Mouse (Mus musculus): Measurements from ENCODE around the gene Cacna2d2. TPM values are rescaled to one million over a fixed set of nuclear protein-coding genes. Genes with fewer than 3 reads are reported as not detected.

Gene Cacna2d2
- polyA plus RNA-seq, 1 experiment from 2014 or later, result 1.00 TPM

DNA sequence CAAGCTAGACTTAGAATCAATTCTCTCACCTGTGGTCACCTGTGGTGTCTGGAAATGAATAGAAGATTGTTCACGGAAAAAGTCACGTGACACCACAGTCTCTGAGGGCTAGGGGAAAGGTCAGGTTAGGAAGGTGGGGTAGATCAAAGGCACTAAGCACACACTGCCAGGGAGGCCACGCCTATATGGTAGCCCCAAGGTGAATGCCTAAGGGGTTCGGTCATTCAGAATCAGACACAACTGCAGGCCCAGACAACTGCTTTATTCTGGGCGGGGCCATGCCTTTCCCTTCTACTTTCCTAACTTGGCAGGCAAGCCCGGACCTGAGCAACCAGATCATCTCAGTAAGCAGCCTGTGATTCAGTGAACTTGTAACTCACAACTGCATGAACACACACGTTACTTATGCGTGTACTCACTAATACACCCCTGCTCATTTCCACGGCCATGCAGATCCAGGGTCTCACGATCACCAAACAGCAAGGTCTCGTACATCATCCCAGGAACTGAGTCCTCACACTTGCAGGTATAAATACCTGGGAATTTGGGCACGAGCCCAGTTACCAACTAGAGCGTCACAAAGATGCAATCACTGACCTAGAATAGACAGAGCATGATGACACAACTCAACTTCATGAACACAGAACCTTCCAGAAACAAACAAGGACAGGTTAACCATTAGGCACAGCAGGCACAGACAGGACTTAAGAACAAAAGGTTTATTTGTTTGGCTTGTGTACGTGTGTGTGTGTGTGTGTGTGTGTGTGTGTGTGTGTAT, 176.4 kb downstream of the Cacna2d2 start:
- H3K4me1 ChIP-seq, result peaks cover 66% of the 10 kb centered on the region
- 87% methylated on average over 14 of the region's 14 CpGs for WGBS
- H3K27ac ChIP-seq (replicated peaks), result peak overlapping the region; percentile 81

DNA sequence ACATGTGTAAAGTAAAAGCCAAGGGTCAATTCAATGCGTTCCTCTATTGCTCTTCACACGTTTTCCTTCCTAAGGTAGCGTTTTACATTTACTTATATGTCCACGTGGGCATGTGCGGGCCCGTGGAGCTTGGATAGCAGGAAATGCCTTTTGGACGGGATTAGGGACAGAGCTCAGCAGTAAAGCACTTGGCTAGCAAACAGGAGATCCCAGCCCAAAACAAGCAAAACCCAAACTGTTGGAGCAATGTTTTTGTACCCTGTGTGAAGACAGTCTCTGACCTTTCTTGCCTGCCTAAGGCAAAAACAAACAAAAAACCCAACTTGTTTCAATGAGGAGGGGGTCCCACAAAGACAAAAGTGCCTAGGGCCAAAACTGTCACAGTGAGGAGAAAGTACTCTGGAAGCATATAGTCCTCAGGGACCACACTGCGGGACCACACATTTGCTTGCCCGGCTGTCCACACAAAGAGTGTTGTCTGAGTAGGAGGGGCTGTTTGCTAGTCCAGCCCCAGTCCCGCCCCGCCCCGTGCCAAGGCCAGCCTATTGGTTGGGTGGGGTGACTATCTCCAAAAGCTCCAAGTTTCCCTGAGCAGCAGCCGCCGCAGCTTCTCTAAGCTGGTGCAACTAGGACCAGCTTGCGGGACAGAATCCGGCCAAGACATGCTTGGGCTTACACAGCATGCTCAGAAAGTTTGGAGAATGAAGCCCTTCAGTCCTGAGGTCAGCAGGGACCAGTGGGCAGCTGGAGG, 177.1 kb downstream of the Cacna2d2 start, which contains the start of gene Hyal1:
TSS of gene Hyal1 (plus strand) at position 571 of the 751 bp plus-strand sequence.
- peak; percentile 85 for DNase-seq (ENCODE audit: low spot score)
- peak within 1 kb of the TSS; percentile 53 for H3K4me3 ChIP-seq
- 0 out of 2 replicates have a peak, but pooled peaks cover 6% of the 10 kb centered on the region for H3K9me3 ChIP-seq (replicated peaks)
- peak within 1 kb of the TSS; percentile 81 for H3K27ac ChIP-seq (replicated peaks)
- peaks cover 66% of the 10 kb centered on the region for H3K4me1 ChIP-seq
- peaks cover 39% of the 10 kb centered on the region for H3K36me3 ChIP-seq
- no peaks in the 10 kb centered on the region for H3K27me3 ChIP-seq (ENCODE audit: low read depth, poor library complexity, severe bottlenecking)
- WGBS, result 30% methylated on average over 16 of the region's 16 CpGs

More for the DNA sequence above, 176.4 kb downstream of the Cacna2d2 start:
- DNase-seq (ENCODE audit: low spot score), result no peak
- H3K4me3 ChIP-seq, result no peak overlapping the region
- H3K36me3 ChIP-seq, result peaks cover 46% of the 10 kb centered on the region
- no peaks in the 10 kb centered on the region for H3K27me3 ChIP-seq (ENCODE audit: low read depth, poor library complexity, severe bottlenecking)
- 0 out of 2 replicates have a peak, but pooled peaks cover 6% of the 10 kb centered on the region for H3K9me3 ChIP-seq (replicated peaks)

DNA sequence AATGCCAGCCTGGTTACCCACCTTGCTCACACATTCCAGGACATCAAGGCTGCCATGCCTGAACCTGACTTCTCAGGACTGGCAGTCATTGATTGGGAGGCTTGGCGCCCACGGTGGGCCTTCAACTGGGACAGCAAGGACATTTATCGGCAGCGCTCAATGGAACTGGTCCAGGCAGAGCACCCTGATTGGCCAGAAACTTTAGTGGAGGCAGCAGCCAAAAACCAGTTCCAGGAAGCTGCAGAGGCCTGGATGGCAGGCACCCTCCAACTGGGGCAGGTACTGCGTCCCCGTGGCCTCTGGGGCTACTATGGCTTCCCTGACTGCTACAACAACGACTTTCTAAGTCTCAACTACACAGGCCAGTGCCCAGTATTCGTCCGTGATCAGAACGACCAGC, 178.5 kb downstream of the Cacna2d2 start:
- DNase-seq (ENCODE audit: low spot score), result no peak
- WGBS, result 95% methylated on average over 10 of the region's 10 CpGs
- H3K27ac ChIP-seq (replicated peaks), result 0 out of 2 replicates have a peak overlapping the region, but pooled peaks have one; percentile 35
- no peaks in the 10 kb centered on the region for H3K27me3 ChIP-seq (ENCODE audit: low read depth, poor library complexity, severe bottlenecking)
- peaks cover 67% of the 10 kb centered on the region for H3K4me1 ChIP-seq
- peaks cover 31% of the 10 kb centered on the region for H3K36me3 ChIP-seq
- H3K9me3 ChIP-seq (replicated peaks), result 0 out of 2 replicates have a peak, but pooled peaks cover 6% of the 10 kb centered on the region
- peak overlapping the region; percentile 53; the same call in 1 of the 2 replicates for H3K4me3 ChIP-seq

DNA sequence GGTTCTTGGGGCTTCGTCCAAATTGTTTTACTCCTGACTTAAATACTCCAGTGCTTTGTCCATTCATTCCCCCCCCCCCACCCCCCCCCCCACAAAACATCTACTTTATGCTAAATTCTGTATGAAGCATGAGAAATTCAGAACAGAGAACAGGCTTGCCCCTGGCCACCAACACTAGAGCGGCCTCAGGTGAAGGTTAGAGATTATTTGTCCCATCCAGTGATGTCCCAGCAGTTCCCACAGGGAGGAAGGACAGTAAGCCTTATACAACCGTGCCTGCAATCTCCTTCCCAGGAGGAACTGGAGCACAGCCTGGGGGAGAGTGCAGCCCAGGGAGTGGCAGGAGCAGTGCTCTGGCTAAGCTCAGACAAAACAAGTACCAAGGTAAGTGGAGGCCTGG, 179.2 kb downstream of the Cacna2d2 start, which contains the start of gene Naa80:
TSS of gene Naa80 (plus strand) at position 301 of the 400 bp plus-strand sequence.
- 81% methylated on average over 3 of the region's 3 CpGs for WGBS
- peak within 1 kb of the TSS; percentile 66; the same call in 1 of the 2 replicates for H3K4me3 ChIP-seq
- 0 out of 2 replicates have a peak within 1 kb of the TSS, but pooled peaks have one; percentile 35 for H3K27ac ChIP-seq (replicated peaks)
- peaks cover 31% of the 10 kb centered on the region for H3K36me3 ChIP-seq
- no peaks in the 10 kb centered on the region for H3K27me3 ChIP-seq (ENCODE audit: low read depth, poor library complexity, severe bottlenecking)
- DNase-seq (ENCODE audit: low spot score), result no peak
- H3K4me1 ChIP-seq, result peaks cover 67% of the 10 kb centered on the region
- H3K9me3 ChIP-seq (replicated peaks), result 0 out of 2 replicates have a peak, but pooled peaks cover 2% of the 10 kb centered on the region

Other genes starting within 250 kb of the Cacna2d2 start
- gene Dock3, start 167.7 kb upstream of the Cacna2d2 start, polyA plus RNA-seq (2016; fragmentation: Nextera tagmentation; extraction: Ambion mirVana), result 4.2 and 4.4 TPM in 2 replicates
- 3.9 and 4.9 TPM in 2 replicates for gene Mapkapk3, start 109.7 kb upstream of the Cacna2d2 start, polyA plus RNA-seq (2016; fragmentation: Nextera tagmentation; extraction: Ambion mirVana)
- gene Cish, start 103.6 kb upstream of the Cacna2d2 start, polyA plus RNA-seq (2016; fragmentation: Nextera tagmentation; extraction: Ambion mirVana), result 7.3 and 7.5 TPM in 2 replicates
- 13.5 and 15.2 TPM in 2 replicates for gene Hemk1, start 61.3 kb upstream of the Cacna2d2 start, polyA plus RNA-seq (2016; fragmentation: Nextera tagmentation; extraction: Ambion mirVana)
- gene 6430571L13Rik, start 59.0 kb upstream of the Cacna2d2 start, polyA plus RNA-seq (2016; fragmentation: Nextera tagmentation; extraction: Ambion mirVana), result 1.8 and 2.5 TPM in 2 replicates
- gene Tmem115, start 134.3 kb downstream of the Cacna2d2 start, polyA plus RNA-seq (2016; fragmentation: Nextera tagmentation; extraction: Ambion mirVana), result 38.6 and 39.5 TPM in 2 replicates
- gene Cyb561d2, start 142.6 kb downstream of the Cacna2d2 start, polyA plus RNA-seq (2016; fragmentation: Nextera tagmentation; extraction: Ambion mirVana), result 20.5 and 22.6 TPM in 2 replicates
- gene Nprl2, start 142.6 kb downstream of the Cacna2d2 start, polyA plus RNA-seq (2016; fragmentation: Nextera tagmentation; extraction: Ambion mirVana), result 37.1 and 40.4 TPM in 2 replicates
- 0.75 and 1.1 TPM in 2 replicates for gene Zmynd10, start 147.7 kb downstream of the Cacna2d2 start, polyA plus RNA-seq (2016; fragmentation: Nextera tagmentation; extraction: Ambion mirVana)
- gene Rassf1, start 151.9 kb downstream of the Cacna2d2 start, polyA plus RNA-seq (2016; fragmentation: Nextera tagmentation; extraction: Ambion mirVana), result 54.2 and 54.8 TPM in 2 replicates
- gene Tusc2, start 163.6 kb downstream of the Cacna2d2 start, polyA plus RNA-seq (2016; fragmentation: Nextera tagmentation; extraction: Ambion mirVana), result 79.2 and 84.3 TPM in 2 replicates
- gene Hyal2, start 168.3 kb downstream of the Cacna2d2 start, polyA plus RNA-seq (2016; fragmentation: Nextera tagmentation; extraction: Ambion mirVana), result 143 and 150 TPM in 2 replicates
- gene Hyal1, start 177.3 kb downstream of the Cacna2d2 start, polyA plus RNA-seq (2016; fragmentation: Nextera tagmentation; extraction: Ambion mirVana), result 6.8 and 9.3 TPM in 2 replicates
- 17.6 and 18.2 TPM in 2 replicates for gene Naa80, start 179.3 kb downstream of the Cacna2d2 start, polyA plus RNA-seq (2016; fragmentation: Nextera tagmentation; extraction: Ambion mirVana)
- gene Hyal3, start 181.2 kb downstream of the Cacna2d2 start, polyA plus RNA-seq (2016; fragmentation: Nextera tagmentation; extraction: Ambion mirVana), result 0.62 and 0.96 TPM in 2 replicates
- gene Ifrd2, start 188.0 kb downstream of the Cacna2d2 start, polyA plus RNA-seq (2016; fragmentation: Nextera tagmentation; extraction: Ambion mirVana), result 46.3 and 56.8 TPM in 2 replicates
- gene Sema3b, start 209.6 kb downstream of the Cacna2d2 start, polyA plus RNA-seq (2016; fragmentation: Nextera tagmentation; extraction: Ambion mirVana), result 1.8 and 3.2 TPM in 2 replicates
- gene Gnai2, start 235.8 kb downstream of the Cacna2d2 start, polyA plus RNA-seq (2016; fragmentation: Nextera tagmentation; extraction: Ambion mirVana), result 629 and 656 TPM in 2 replicates